Mouse (Mus musculus): ENCODE data around the gene Gm853. TPM values are rescaled to one million over a fixed set of nuclear protein-coding genes. Genes with fewer than 3 reads are reported as not detected.
"Not testable (repeated sequence)": the region's sequence is repeated elsewhere in the genome, so short reads cannot be mapped to it uniquely, and the experiment has no call there.

Gene Gm853
- polyA plus RNA-seq, 1 experiment from 2014 or later = not detected

- WGBS = 33% methylated on average over 5 of the region's 5 CpGs
- Histone ChIP-seq H3K4me1 (ENCODE audit: control insufficient read depth, insufficient read depth, low read length) (peaks cover 3% of the 10 kb centered on the region; the same call in 1 of the 2 replicates), H3K27ac (replicated peaks; ENCODE audit: low read depth, low read length) (no peak overlapping the region), H3K36me3 (ENCODE audit: control insufficient read depth, insufficient read depth, low read length) (peaks cover 4% of the 10 kb centered on the region), H3K4me3 (ENCODE audit: low read depth, low read length) (no peak overlapping the region), H3K9ac (ENCODE audit: low read length) (no peak overlapping the region), H3K4me2 (ENCODE audit: low read depth, severe bottlenecking) (no peak overlapping the region), H3K27me3 (ENCODE audit: control insufficient read depth, insufficient read depth, low read length) (no peaks in the 10 kb centered on the region), H3K9me3 (ENCODE audit: control insufficient read depth, low read length) (no peaks in the 10 kb centered on the region)
- no peak for DNase-seq (ENCODE audit: low spot score)
- no peak for ATAC-seq (ENCODE audit: insufficient number of reproducible peaks, low FRiP score, low TSS enrichment, low read depth)
Observed at GRCm38 (mm10) chr4:130260406-130260805, 38.2 kb upstream of the Gm853 start.

DNA sequence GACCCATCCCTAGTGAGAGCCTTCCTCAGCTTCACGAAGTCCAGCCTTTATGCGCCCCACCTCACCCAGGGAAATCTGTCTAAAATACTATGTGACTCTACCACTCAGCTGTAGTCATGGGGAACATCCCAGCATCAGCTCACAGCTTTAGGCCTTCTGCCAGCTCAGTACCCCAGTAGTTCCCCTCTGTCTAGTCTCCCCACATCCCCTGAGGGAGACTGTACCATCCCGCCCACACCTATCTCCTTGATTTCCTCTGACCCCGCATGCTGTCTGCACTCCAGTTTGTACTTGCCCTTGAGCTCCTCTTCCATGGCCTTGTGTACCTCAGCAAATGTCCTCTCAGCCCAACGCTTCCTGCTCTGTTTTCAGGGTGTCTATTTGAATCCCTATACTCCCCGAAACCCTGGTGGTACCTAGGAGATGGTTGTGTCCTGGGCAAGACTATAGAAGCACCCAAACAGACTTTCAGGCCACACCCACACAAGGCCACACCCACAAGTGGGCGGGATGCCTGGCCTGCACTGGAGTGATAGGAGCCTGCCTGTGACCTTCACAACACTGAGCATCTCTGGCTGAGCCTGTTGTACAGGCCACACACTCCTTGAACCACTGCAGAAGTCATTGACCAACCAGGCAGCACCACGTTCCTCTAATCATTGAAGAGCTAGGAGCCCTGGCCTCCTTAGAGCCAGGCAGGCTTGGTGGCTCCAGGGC, 30.4 kb upstream of the Gm853 start:
- 61% methylated on average over 8 of the region's 8 CpGs for WGBS
- Histone ChIP-seq H3K4me1 (ENCODE audit: control insufficient read depth, insufficient read depth, low read length) (peaks cover 3% of the 10 kb centered on the region), H3K4me2 (ENCODE audit: low read depth, severe bottlenecking) (no peak overlapping the region), H3K27ac (replicated peaks; ENCODE audit: low read depth, low read length) (no peak overlapping the region), H3K9me3 (ENCODE audit: control insufficient read depth, low read length) (no peaks in the 10 kb centered on the region), H3K4me3 (ENCODE audit: low read depth, low read length) (no peak overlapping the region), H3K27me3 (ENCODE audit: control insufficient read depth, insufficient read depth, low read length) (no peaks in the 10 kb centered on the region), H3K9ac (ENCODE audit: low read length) (no peak overlapping the region), H3K36me3 (ENCODE audit: control insufficient read depth, insufficient read depth, low read length) (0 out of 2 replicates have a peak, but pooled peaks cover 3% of the 10 kb centered on the region)
- ATAC-seq (ENCODE audit: insufficient number of reproducible peaks, low FRiP score, low TSS enrichment, low read depth) (no peak), DNase-seq (ENCODE audit: low spot score) (no peak)

DNA sequence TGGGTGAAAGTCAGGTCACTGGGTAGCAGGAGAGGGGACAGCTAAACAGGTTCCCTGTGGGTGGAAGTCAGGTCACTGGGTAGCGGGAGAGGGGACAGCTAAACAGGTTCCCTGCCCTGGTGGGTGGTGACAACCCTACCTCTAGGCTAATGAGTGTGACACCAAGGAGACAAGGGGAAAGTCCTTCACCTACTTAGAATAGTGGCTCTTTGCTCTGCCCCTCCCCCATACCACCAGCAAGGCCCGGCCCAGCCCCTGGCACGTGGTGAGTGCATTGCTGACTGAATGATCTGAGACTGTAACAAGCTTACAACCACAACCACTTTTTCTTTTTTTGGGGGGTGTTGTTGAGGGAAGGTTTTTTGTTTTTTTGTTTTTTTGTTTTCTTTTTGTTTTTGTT, 29.6 kb upstream of the Gm853 start:
- H3K36me3 ChIP-seq (ENCODE audit: control insufficient read depth, insufficient read depth, low read length) = 0 out of 2 replicates have a peak, but pooled peaks cover 3% of the 10 kb centered on the region

DNA sequence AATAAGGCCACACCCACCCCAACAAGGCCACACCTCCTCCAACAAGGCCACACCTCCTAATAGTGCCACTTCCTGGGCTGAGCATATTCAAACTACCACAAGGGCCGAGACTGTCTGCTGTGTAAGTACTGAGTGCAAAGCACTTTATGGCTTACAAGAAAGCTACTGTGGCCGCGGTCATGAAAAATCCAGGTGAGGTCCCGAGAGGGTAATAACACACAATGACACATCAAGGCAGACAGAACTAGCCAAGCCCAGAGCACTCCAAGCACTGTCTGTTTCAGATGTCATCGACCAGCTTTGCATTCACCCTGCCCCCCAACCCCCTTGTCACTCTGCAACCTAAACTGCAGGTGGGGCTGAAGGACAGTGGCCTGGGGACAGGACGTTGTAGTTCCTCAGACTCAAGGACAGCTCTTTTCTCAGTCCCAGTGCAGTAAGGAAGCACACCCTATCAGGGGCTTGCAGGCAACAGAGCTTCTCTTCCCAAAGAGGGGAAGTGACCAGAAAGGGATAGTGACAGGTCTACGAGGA, 29.0 kb upstream of the Gm853 start:
- Histone ChIP-seq H3K36me3 (ENCODE audit: control insufficient read depth, insufficient read depth, low read length) (0 out of 2 replicates have a peak, but pooled peaks cover 3% of the 10 kb centered on the region), H3K27me3 (ENCODE audit: control insufficient read depth, insufficient read depth, low read length) (no peaks in the 10 kb centered on the region), H3K9me3 (ENCODE audit: control insufficient read depth, low read length) (no peaks in the 10 kb centered on the region), H3K4me2 (ENCODE audit: low read depth, severe bottlenecking) (no peak overlapping the region), H3K9ac (ENCODE audit: low read length) (no peak overlapping the region), H3K27ac (replicated peaks; ENCODE audit: low read depth, low read length) (no peak overlapping the region), H3K4me3 (ENCODE audit: low read depth, low read length) (no peak overlapping the region), H3K4me1 (ENCODE audit: control insufficient read depth, insufficient read depth, low read length) (peaks cover 3% of the 10 kb centered on the region)
- DNase-seq (ENCODE audit: low spot score) = no peak
- no peak for ATAC-seq (ENCODE audit: insufficient number of reproducible peaks, low FRiP score, low TSS enrichment, low read depth)
- WGBS = 36% methylated on average over 7 of the region's 7 CpGs

More for the DNA sequence above, 29.6 kb upstream of the Gm853 start:
- no peaks in the 10 kb centered on the region for H3K9me3 ChIP-seq (ENCODE audit: control insufficient read depth, low read length)
- WGBS = 31% methylated on average over 3 of the region's 3 CpGs
- ATAC-seq (ENCODE audit: insufficient number of reproducible peaks, low FRiP score, low TSS enrichment, low read depth) (no peak), DNase-seq (ENCODE audit: low spot score) (no peak)
- H3K4me1 ChIP-seq (ENCODE audit: control insufficient read depth, insufficient read depth, low read length) = peaks cover 3% of the 10 kb centered on the region
- H3K4me3 ChIP-seq (ENCODE audit: low read depth, low read length) = no peak overlapping the region
- H3K27ac ChIP-seq (replicated peaks; ENCODE audit: low read depth, low read length) = no peak overlapping the region
- H3K4me2 ChIP-seq (ENCODE audit: low read depth, severe bottlenecking) = no peak overlapping the region
- no peaks in the 10 kb centered on the region for H3K27me3 ChIP-seq (ENCODE audit: control insufficient read depth, insufficient read depth, low read length)
- no peak overlapping the region for H3K9ac ChIP-seq (ENCODE audit: low read length)

DNA sequence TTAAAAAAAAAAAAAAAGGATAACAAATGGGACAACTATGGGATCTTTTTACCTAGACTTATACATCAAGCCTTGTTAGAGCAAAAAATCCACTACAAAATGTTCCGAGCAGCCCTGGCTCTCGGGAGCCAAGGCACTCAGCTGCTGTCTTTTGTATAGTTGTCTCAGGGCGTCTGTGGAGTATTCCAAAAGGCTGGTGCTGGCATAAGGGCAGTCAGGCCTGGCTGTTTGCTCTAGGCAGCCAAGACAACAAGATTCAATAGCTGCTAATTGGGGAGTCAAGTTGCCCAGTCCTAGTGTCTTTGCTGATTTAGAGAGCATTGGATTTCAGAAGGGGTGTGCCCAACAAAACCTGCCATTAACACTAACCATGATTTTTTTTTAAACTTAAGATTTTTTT, 26.4 kb upstream of the Gm853 start:
- peaks cover 3% of the 10 kb centered on the region; the same call in 1 of the 2 replicates for H3K4me1 ChIP-seq (ENCODE audit: control insufficient read depth, insufficient read depth, low read length)
- no peak overlapping the region for H3K9ac ChIP-seq (ENCODE audit: low read length)
- H3K36me3 ChIP-seq (ENCODE audit: control insufficient read depth, insufficient read depth, low read length) = 0 out of 2 replicates have a peak, but pooled peaks cover 2% of the 10 kb centered on the region
- H3K27ac ChIP-seq (replicated peaks; ENCODE audit: low read depth, low read length) = no peak overlapping the region
- ATAC-seq (ENCODE audit: insufficient number of reproducible peaks, low FRiP score, low TSS enrichment, low read depth) = no peak
- no peaks in the 10 kb centered on the region for H3K9me3 ChIP-seq (ENCODE audit: control insufficient read depth, low read length)
- WGBS = 76% methylated on average over 3 of the region's 3 CpGs
- H3K4me3 ChIP-seq (ENCODE audit: low read depth, low read length) = no peak overlapping the region
- H3K27me3 ChIP-seq (ENCODE audit: control insufficient read depth, insufficient read depth, low read length) = no peaks in the 10 kb centered on the region
- DNase-seq (ENCODE audit: low spot score) = no peak
- no peak overlapping the region for H3K4me2 ChIP-seq (ENCODE audit: low read depth, severe bottlenecking)

DNA sequence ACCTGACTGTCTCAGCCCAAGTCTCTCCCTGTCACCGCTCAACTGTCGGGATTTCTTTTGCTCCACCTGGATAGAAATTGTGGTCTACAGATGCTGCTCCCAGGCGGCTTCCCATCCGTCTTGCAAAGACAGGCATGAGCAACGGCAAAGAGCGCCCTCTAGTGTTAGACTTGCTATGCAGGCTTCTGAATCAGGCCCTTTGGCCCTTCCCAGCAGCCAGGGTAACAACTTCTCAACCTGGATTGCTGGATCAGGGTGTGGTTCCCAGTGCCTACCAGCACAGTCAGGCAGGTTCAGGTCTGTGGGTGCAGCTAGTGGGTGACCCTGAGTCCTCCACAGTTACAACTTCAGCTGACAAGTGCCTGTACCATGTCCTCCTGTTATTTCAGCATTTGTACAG, 23.9 kb upstream of the Gm853 start:
- DNase-seq (ENCODE audit: low spot score) = peak; percentile 91
- Histone ChIP-seq H3K27me3 (ENCODE audit: control insufficient read depth, insufficient read depth, low read length) (no peaks in the 10 kb centered on the region), H3K4me3 (ENCODE audit: low read depth, low read length) (no peak overlapping the region), H3K9me3 (ENCODE audit: control insufficient read depth, low read length) (no peaks in the 10 kb centered on the region), H3K9ac (ENCODE audit: low read length) (no peak overlapping the region), H3K27ac (replicated peaks; ENCODE audit: low read depth, low read length) (no peak overlapping the region), H3K4me1 (ENCODE audit: control insufficient read depth, insufficient read depth, low read length) (no peaks in the 10 kb centered on the region; the same call in 1 of the 2 replicates), H3K36me3 (ENCODE audit: control insufficient read depth, insufficient read depth, low read length) (no peaks in the 10 kb centered on the region), H3K4me2 (ENCODE audit: low read depth, severe bottlenecking) (no peak overlapping the region)
- ATAC-seq (ENCODE audit: insufficient number of reproducible peaks, low FRiP score, low TSS enrichment, low read depth) = no peak
- 2% methylated on average over 6 of the region's 6 CpGs for WGBS

DNA sequence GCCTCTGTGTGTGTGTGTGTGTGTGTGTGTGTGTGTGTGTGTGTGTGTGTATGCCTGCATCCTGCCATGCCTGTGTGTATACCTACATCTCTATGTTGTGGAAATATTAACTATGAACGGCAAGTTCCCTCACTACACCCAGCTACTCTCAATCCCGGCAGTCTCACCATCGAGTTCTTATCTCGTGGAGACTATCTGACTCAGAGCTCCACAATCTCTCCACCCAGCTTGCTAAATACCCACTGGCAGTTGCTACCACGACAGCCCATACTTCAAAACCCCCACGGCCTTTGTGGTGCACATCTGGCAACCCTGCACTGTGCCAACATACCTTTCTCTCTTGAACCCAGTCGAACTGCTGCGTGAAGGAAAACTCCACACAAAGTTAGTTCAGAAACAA, 22.5 kb upstream of the Gm853 start:
- no peak overlapping the region for H3K4me2 ChIP-seq (ENCODE audit: low read depth, severe bottlenecking)
- ATAC-seq (ENCODE audit: insufficient number of reproducible peaks, low FRiP score, low TSS enrichment, low read depth) = no peak
- no peak overlapping the region for H3K4me3 ChIP-seq (ENCODE audit: low read depth, low read length)
- H3K9ac ChIP-seq (ENCODE audit: low read length) = no peak overlapping the region
- DNase-seq (ENCODE audit: low spot score) = no peak
- no peaks in the 10 kb centered on the region for H3K36me3 ChIP-seq (ENCODE audit: control insufficient read depth, insufficient read depth, low read length)
- WGBS = 78% methylated on average over 8 of the region's 8 CpGs
- H3K4me1 ChIP-seq (ENCODE audit: control insufficient read depth, insufficient read depth, low read length) = no peaks in the 10 kb centered on the region
- no peaks in the 10 kb centered on the region; the same call in 1 of the 2 replicates for H3K9me3 ChIP-seq (ENCODE audit: control insufficient read depth, low read length)
- H3K27ac ChIP-seq (replicated peaks; ENCODE audit: low read depth, low read length) = no peak overlapping the region
- no peaks in the 10 kb centered on the region for H3K27me3 ChIP-seq (ENCODE audit: control insufficient read depth, insufficient read depth, low read length)

- 75% methylated on average over 1 of the region's 1 CpGs for WGBS
- DNase-seq (ENCODE audit: low spot score); H3K9ac ChIP-seq (ENCODE audit: low read length); H3K36me3 ChIP-seq (ENCODE audit: control insufficient read depth, insufficient read depth, low read length); H3K4me1 ChIP-seq (ENCODE audit: control insufficient read depth, insufficient read depth, low read length); H3K4me2 ChIP-seq (ENCODE audit: low read depth, severe bottlenecking); H3K9me3 ChIP-seq (ENCODE audit: control insufficient read depth, low read length); H3K27ac ChIP-seq (replicated peaks; ENCODE audit: low read depth, low read length); H3K4me3 ChIP-seq (ENCODE audit: low read depth, low read length); H3K27me3 ChIP-seq (ENCODE audit: control insufficient read depth, insufficient read depth, low read length); ATAC-seq (ENCODE audit: insufficient number of reproducible peaks, low FRiP score, low TSS enrichment, low read depth): not testable (repeated sequence)
Observed at GRCm38 (mm10) chr4:130243621-130244020, 21.4 kb upstream of the Gm853 start.
